Mouse (Mus musculus): ENCODE measurements around the gene Slc22a14. TPM values are rescaled to one million over a fixed set of nuclear protein-coding genes. Genes with fewer than 3 reads are reported as not detected.

The Slc22a14 gene
- polyA plus RNA-seq, 1 experiment from 2014 or later = not detected

DNA sequence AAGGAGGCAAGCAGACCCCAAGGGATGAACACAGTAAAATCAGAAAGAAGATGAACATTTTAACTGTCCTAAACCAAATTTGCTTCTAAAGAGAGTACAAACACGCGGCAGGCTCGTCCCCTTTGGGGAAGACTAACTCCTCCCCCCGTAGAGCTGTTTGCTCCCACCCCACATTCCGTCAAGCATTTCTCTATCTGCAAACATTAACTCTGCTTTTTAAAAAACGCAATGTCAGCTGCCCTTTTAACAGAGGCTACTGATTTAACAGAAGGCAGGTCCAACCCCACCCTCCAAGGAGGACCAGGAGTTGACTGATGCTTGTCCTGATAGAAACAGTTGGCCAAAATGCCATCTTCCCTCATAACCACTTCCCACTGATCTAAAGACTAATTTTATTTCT is 11.4 kb downstream of the Slc22a14 start:
- no peak for DNase-seq (ENCODE audit: low spot score)
- 79% methylated on average over 6 of the region's 6 CpGs for WGBS
- H3K36me3 ChIP-seq (replicated peaks) = peaks cover 26% of the 10 kb centered on the region
- H3K27me3 ChIP-seq (replicated peaks; ENCODE audit: low read depth, poor library complexity, severe bottlenecking) = peaks cover 5% of the 10 kb centered on the region; the same call in 1 of the 2 replicates
- peaks cover 15% of the 10 kb centered on the region for H3K4me1 ChIP-seq
- no peaks in the 10 kb centered on the region for H3K9me3 ChIP-seq
- no peak overlapping the region for H3K27ac ChIP-seq (replicated peaks)
- H3K4me3 ChIP-seq = no peak overlapping the region

DNA sequence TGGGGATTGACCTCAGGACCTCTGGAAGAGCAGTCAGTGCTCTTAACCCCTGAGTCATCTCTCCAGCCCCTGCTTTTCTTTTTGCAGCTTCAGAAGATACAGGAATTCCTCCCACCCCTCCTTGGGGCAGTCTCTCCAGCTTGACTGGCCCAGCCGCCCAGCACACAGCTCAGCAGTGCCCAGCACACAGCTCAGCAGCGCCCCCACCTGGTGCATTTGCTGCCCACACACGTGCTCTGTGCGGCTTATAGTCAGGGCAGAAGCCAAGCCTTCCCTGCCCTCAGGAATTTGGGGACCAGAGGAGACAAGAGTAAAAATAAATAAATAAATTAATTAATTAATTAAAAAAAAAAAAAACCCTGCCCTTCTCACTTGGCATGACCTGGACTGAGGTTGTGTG is 13.3 kb downstream of the Slc22a14 start:
- peaks cover 5% of the 10 kb centered on the region; the same call in 1 of the 2 replicates for H3K4me1 ChIP-seq
- WGBS = 17% methylated on average over 4 of the region's 4 CpGs
- no peaks in the 10 kb centered on the region for H3K9me3 ChIP-seq
- peaks cover 43% of the 10 kb centered on the region for H3K36me3 ChIP-seq (replicated peaks)
- H3K27me3 ChIP-seq (replicated peaks; ENCODE audit: low read depth, poor library complexity, severe bottlenecking) = no peaks in the 10 kb centered on the region
- no peak overlapping the region for H3K4me3 ChIP-seq
- H3K27ac ChIP-seq (replicated peaks) = no peak overlapping the region
- peak; percentile 85 for DNase-seq (ENCODE audit: low spot score)

DNA sequence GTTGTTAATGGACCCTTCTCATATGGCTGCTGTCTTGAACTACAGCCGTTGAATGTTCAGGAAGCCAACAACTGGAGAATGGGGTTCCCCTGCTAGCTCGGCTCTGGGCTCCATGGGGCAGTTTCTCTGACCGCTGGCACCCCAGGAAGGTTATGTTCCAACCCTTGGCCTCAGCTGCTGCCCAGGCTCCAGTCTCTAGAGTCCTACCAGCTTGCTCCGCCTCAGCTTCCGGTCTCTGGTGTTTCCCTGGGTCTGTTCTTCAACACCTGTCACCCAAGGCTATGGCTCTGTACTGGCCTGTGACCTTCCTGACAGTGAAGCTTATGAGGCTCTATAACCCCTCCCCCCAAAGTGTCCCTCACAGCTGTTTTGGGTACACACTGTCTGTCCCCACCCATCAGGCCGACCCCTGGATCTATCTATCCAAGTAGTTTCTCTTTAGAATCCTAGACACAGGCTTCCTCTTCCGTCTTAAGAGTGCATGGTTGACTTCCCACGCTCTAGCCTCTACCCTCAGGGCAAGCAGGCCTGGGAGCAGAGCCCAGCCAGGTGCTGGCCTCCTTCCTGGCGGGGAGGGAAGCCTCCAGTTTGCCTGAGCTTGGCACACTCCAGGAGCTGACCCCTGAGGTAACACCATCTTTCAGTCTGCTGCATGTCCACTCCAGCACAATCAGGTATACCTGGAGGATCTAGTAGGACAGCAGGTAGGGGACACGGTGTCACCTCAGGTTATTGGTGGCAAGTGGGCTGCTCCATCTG is 14.2 kb downstream of the Slc22a14 start:
- Histone ChIP-seq H3K4me1 (peaks cover 4% of the 10 kb centered on the region; the same call in 1 of the 2 replicates), H3K9me3 (no peaks in the 10 kb centered on the region), H3K27ac (replicated peaks) (no peak overlapping the region), H3K4me3 (no peak overlapping the region), H3K27me3 (replicated peaks; ENCODE audit: low read depth, poor library complexity, severe bottlenecking) (no peaks in the 10 kb centered on the region), H3K36me3 (replicated peaks) (peaks cover 52% of the 10 kb centered on the region)
- 87% methylated on average over 10 of the region's 10 CpGs for WGBS
- DNase-seq (ENCODE audit: low spot score) = no peak

DNA sequence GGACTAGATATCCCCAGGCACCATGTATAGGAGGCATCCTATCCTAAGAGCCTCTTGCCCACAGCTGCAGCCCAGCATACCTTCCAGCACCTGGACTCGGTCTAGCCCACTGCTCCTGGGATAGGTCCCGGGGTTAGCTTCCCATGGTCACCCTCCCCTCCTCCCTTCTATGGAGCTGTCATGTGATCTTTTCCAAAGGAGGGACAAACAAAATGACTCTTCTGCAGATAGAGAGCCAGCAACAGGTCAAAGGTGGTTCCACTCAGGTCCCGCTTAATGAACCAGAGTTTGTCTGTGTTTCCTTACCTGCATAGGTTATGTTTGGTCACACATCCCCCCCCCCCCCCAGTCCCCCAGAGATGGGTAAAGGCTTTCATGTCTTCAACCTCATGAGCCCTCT is 14.8 kb downstream of the Slc22a14 start:
- H3K36me3 ChIP-seq (replicated peaks) = peaks cover 58% of the 10 kb centered on the region
- no peak overlapping the region for H3K27ac ChIP-seq (replicated peaks)
- H3K27me3 ChIP-seq (replicated peaks; ENCODE audit: low read depth, poor library complexity, severe bottlenecking) = no peaks in the 10 kb centered on the region
- WGBS = 90% methylated on average over 3 of the region's 3 CpGs
- DNase-seq (ENCODE audit: low spot score) = no peak
- H3K9me3 ChIP-seq = no peaks in the 10 kb centered on the region
- no peak overlapping the region for H3K4me3 ChIP-seq
- no peaks in the 10 kb centered on the region for H3K4me1 ChIP-seq

DNA sequence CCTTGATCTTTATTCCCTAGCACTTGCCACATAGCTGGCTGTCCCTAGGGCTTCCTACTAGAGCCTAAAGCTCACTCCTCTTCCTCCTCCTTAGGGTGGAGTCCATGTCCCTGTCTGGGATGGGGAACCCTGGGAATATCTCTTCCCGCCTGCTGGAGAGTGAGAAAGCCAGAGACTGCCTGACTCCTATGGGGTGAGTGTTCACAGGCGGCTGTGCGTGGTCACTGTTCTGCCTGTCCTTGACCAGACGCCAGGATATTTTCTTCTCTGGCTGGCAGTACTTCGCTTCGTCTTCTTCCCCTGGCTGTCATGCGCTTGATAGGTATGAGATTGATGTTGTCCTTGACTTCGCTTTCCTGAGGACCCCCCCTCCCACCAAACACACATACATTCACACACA is 19.0 kb downstream of the Slc22a14 start:
- no peaks in the 10 kb centered on the region for H3K9me3 ChIP-seq
- no peak for DNase-seq (ENCODE audit: low spot score)
- H3K27me3 ChIP-seq (replicated peaks; ENCODE audit: low read depth, poor library complexity, severe bottlenecking) = no peaks in the 10 kb centered on the region
- no peak overlapping the region for H3K27ac ChIP-seq (replicated peaks)
- no peak overlapping the region for H3K4me3 ChIP-seq
- 91% methylated on average over 8 of the region's 8 CpGs for WGBS
- peaks cover 87% of the 10 kb centered on the region for H3K36me3 ChIP-seq (replicated peaks)
- H3K4me1 ChIP-seq = peaks cover 14% of the 10 kb centered on the region

DNA sequence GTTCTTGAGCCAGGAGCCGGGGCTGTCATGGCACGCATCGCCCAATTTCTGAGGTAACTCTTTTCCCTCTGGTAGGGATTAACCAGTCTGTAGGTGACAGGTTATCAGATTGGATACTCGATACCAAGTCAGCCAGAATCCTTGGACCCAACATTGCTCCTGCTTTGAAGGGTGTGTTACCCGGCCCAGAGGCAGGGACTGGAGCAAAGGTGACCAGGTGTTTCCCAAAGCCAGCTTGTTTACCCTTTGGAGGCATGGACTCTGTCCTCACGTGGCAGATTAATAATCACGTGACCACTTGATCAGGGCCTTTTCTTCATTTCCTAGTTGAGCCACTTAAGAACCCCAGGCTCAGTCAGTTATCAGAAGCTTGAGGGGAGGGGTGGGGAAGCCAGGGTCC is 22.6 kb downstream of the Slc22a14 start:
- DNase-seq (ENCODE audit: low spot score) = no peak
- Histone ChIP-seq H3K4me1 (peaks cover 33% of the 10 kb centered on the region), H3K36me3 (replicated peaks) (peaks cover 52% of the 10 kb centered on the region), H3K27ac (replicated peaks) (no peak overlapping the region), H3K9me3 (no peaks in the 10 kb centered on the region), H3K27me3 (replicated peaks; ENCODE audit: low read depth, poor library complexity, severe bottlenecking) (peaks cover 18% of the 10 kb centered on the region), H3K4me3 (peak overlapping the region; percentile 86; the same call in 1 of the 2 replicates)
- WGBS = 87% methylated on average over 7 of the region's 7 CpGs

DNA sequence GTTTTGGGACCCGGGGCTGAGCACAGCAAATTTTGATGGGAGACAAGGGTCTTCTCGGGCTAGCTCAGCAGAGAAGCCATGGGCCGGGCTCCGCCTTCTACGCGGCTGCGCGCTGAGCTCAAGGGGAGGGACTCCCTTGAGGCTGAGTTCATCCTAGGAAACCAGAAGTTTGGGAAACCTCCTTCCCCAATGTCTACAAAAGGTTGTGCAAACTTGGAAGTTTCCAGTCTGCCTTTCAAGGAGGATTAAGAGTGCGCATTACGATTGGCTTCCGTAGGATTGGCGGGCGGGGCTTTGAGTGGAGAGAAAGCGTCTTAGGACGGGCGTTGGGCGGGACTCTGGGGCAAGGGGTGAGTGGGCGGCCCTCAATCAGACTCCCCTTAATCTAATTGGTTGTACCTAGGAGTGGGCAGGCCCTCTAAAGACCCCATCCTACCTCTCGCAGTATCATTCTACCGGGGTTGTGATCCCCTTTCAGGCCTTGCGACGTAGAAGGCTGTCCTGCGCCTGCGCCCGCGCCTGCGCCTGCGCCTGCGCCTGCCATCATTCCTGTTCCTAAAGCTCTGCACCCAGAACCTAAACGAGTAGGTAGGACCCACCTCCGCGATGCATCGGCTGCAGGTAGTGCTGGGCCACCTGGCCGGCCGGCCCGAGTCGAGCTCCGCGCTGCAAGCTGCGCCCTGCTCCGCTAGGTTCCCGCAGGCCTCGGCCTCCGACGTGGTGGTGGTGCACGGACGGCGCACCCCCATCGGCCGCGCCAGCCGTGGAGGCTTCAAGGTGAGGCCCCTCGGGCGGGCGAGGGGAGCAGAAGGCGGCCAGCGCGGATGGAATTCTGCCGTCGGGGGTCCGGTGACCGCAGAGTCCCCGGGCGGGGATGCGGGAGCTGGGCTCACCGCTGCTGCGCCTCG is 24.2 kb downstream of the Slc22a14 start, which contains the start of gene Myd88:
Gene Myd88, minus strand, starts transcription at position 503 of the 908 bp plus-strand sequence.
- H3K9me3 ChIP-seq = no peaks in the 10 kb centered on the region
- peaks cover 36% of the 10 kb centered on the region for H3K36me3 ChIP-seq (replicated peaks)
- peaks cover 33% of the 10 kb centered on the region for H3K4me1 ChIP-seq
- under 1% methylated on average over 68 of the region's 68 CpGs for WGBS
- peaks cover 27% of the 10 kb centered on the region for H3K27me3 ChIP-seq (replicated peaks; ENCODE audit: low read depth, poor library complexity, severe bottlenecking)
- peak; percentile 96 for DNase-seq (ENCODE audit: low spot score)
- peak within 1 kb of the TSS; percentile 86 for H3K4me3 ChIP-seq
- peak within 1 kb of the TSS; percentile 89 for H3K27ac ChIP-seq (replicated peaks)

DNA sequence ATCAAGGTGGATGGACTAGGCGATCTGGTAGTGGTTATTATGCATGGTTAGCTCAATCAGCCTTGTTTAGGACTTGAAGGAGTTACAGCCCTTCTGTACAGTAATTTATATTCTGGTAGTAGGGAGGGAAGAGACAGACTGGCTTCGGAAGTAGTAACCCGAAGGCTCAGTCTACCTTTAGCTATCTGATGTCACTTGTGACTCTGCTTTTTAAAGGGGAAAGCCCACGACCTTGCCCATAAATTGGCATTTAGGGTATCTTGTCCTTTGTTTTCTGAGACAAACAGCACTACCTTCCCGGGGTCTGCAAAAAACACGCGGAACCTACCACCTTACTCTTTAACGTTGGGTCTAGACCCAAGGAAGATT is 25.2 kb downstream of the Slc22a14 start:
- Histone ChIP-seq H3K27ac (replicated peaks) (peak overlapping the region; percentile 89), H3K9me3 (no peaks in the 10 kb centered on the region), H3K4me3 (peak overlapping the region; percentile 86), H3K27me3 (replicated peaks; ENCODE audit: low read depth, poor library complexity, severe bottlenecking) (peaks cover 27% of the 10 kb centered on the region), H3K4me1 (peaks cover 33% of the 10 kb centered on the region), H3K36me3 (replicated peaks) (peaks cover 27% of the 10 kb centered on the region)
- DNase-seq (ENCODE audit: low spot score) = no peak
- 7% methylated on average over 8 of the region's 8 CpGs for whole genome bisulfite sequencing

DNA sequence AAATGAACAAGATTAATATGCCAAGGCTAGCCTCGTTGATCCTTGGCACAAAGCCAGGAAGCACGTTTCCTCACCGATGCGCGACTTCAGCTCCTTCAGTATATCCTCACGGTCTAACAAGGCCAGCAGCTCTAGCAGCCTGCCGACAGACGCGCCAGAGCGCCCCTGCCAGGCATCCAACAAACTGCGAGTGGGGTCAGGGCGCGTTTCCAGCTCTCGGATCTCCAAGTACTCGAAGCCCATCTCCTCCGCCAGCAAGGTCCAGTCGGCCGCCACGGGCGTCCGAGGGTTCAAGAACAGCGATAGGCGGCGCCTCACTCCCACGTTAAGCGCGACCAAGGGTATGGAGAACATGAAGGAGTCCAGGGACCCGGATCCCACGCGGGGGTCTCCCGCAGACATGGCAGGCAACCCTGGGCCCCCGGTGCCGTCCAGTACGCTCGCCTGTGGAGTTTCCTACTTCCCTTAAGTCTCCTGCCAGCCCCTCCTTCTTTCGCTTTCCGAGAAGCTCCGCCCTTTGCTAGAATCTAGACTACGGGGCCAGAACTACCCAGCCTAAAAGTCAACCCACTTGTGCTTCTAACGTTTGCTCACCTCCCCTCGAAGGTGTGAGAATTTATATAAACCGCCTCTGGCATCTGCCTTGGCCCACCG is 25.7 kb downstream of the Slc22a14 start, which contains the start of gene Acaa1a:
Gene Acaa1a, plus strand, starts transcription at position 119 of the 654 bp plus-strand sequence.
- no peaks in the 10 kb centered on the region for H3K9me3 ChIP-seq
- 2% methylated on average over 43 of the region's 43 CpGs for WGBS
- peaks cover 27% of the 10 kb centered on the region for H3K27me3 ChIP-seq (replicated peaks; ENCODE audit: low read depth, poor library complexity, severe bottlenecking)
- DNase-seq (ENCODE audit: low spot score) = peak; percentile 67
- peak within 1 kb of the TSS; percentile 86 for H3K4me3 ChIP-seq
- H3K36me3 ChIP-seq (replicated peaks) = peaks cover 22% of the 10 kb centered on the region
- peak within 1 kb of the TSS; percentile 89 for H3K27ac ChIP-seq (replicated peaks)
- H3K4me1 ChIP-seq = peaks cover 33% of the 10 kb centered on the region

DNA sequence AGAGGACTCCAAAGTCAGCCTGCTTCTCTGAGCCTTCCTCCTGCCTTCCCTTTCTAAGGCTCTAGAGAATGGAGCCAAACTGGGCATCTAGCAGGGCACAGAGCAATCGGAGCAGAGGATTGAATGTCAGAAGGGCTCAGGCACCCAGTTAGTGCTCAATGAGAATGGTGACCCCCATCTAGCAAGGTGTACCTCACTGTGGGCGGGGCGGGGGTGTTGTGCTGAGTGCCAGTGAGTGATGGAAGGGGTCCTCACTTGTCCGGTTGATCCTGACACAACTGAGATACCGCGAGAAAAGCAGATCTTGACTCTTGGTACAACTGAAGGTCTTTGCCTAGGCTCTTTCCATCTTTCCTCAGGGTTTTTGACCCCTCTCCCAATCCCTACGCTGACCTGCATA is 26.2 kb downstream of the Slc22a14 start:
- H3K27ac ChIP-seq (replicated peaks) = no peak overlapping the region
- no peaks in the 10 kb centered on the region for H3K9me3 ChIP-seq
- peaks cover 27% of the 10 kb centered on the region for H3K27me3 ChIP-seq (replicated peaks; ENCODE audit: low read depth, poor library complexity, severe bottlenecking)
- peaks cover 37% of the 10 kb centered on the region for H3K4me1 ChIP-seq
- 57% methylated on average over 7 of the region's 7 CpGs for WGBS
- H3K36me3 ChIP-seq (replicated peaks) = peaks cover 16% of the 10 kb centered on the region
- H3K4me3 ChIP-seq = peak overlapping the region; percentile 86
- DNase-seq (ENCODE audit: low spot score) = no peak

DNA sequence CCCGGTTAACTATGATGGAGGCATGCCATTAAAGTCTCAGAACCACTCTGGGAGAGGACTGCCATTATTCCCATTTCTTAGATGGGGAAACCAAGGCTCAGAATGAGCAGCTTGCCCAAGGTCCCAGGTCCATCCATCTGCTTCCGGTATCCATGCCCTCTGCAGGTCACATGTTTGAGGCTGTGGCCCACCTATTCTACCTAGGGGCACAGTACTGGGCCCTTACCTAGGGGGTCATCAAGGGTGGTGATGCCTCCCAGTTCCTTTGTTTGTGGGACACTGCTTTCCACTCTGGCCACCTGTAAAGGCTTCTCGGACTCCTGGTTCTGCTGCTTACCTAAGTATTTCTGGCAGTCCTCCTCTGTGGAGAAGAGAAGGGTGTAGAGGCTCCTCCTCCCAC is 27.0 kb downstream of the Slc22a14 start:
- no peaks in the 10 kb centered on the region for H3K9me3 ChIP-seq
- peaks cover 27% of the 10 kb centered on the region for H3K27me3 ChIP-seq (replicated peaks; ENCODE audit: low read depth, poor library complexity, severe bottlenecking)
- WGBS = 93% methylated on average over 3 of the region's 3 CpGs
- peaks cover 37% of the 10 kb centered on the region for H3K4me1 ChIP-seq
- peaks cover 8% of the 10 kb centered on the region for H3K36me3 ChIP-seq (replicated peaks)
- H3K27ac ChIP-seq (replicated peaks) = no peak overlapping the region
- no peak overlapping the region for H3K4me3 ChIP-seq
- no peak for DNase-seq (ENCODE audit: low spot score)

DNA sequence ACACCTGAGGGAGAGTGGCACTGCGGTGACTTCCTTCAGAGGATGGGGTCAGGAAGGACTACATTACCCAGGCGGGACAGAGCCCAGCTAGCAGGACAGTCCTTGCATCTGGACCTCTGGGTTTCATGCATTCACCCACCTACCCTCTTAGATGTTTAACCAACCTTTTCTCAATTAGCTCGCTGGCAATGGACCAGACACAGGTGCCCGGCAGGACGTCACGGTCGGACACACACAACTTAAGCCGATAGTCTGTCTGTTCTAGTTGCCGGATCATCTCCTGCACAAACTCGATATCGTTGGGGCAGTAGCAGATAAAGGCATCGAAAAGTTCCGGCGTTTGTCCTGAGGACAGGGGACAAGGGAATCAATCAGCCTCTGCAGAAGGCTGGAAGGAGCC is 27.5 kb downstream of the Slc22a14 start:
- Histone ChIP-seq H3K9me3 (no peaks in the 10 kb centered on the region), H3K27ac (replicated peaks) (no peak overlapping the region), H3K27me3 (replicated peaks; ENCODE audit: low read depth, poor library complexity, severe bottlenecking) (peaks cover 27% of the 10 kb centered on the region), H3K36me3 (replicated peaks) (peaks cover 3% of the 10 kb centered on the region), H3K4me1 (peaks cover 37% of the 10 kb centered on the region), H3K4me3 (no peak overlapping the region)
- 88% methylated on average over 14 of the region's 14 CpGs for WGBS
- DNase-seq (ENCODE audit: low spot score) = no peak
